Mouse (Mus musculus): ENCODE measurements around the gene Gm3625.

GRCm38 (mm10) chr12:4592541-4593165, at the start of gene Gm3625, which contains the start of gene Itsn2:
- TF ChIP-seq EP300 (IDR thresholded peaks at IDR 0.05; ENCODE audit: insufficient read depth, low read depth, low read length) (no peak), CTCF (IDR thresholded peaks at IDR 0.05; ENCODE audit: low read depth, low read length) (no peak), POLR2A (IDR thresholded peaks at IDR 0.05; ENCODE audit: insufficient read depth, low read length) (no peak)
